Mouse (Mus musculus): Measurements from ENCODE around the gene Olfr890.
"Not testable (repeated sequence)": the region's sequence is repeated elsewhere in the genome, so short reads cannot be mapped to it uniquely, and the experiment has no call there.

The Olfr890 gene

GRCm38 (mm10) chr9:38142217-38142616 is at the start of gene Olfr890:
Gene Olfr890 (plus strand): TSS chr9:38142517.
- no peak for DNase-seq

GRCm38 (mm10) chr9:38107828-38108227 is 34.5 kb upstream of the Olfr890 start, which contains the start of gene Olfr888:
Gene Olfr888 (plus strand): TSS chr9:38108128.
- no peak for DNase-seq

GRCm38 (mm10) chr9:38114898-38115297 is 27.4 kb upstream of the Olfr890 start, which contains the start of gene Olfr889:
Gene Olfr889 (plus strand): TSS chr9:38115198.
- DNase-seq, result no peak

GRCm38 (mm10) chr9:38168341-38168740 is 26.0 kb downstream of the Olfr890 start:
- not testable (repeated sequence) for DNase-seq

GRCm38 (mm10) chr9:38180721-38181120 is 38.4 kb downstream of the Olfr890 start, which contains the start of gene Olfr891:
Gene Olfr891 (minus strand): TSS chr9:38180821.
- no peak for DNase-seq
